Comparison of ENCODE assay signal across 17 mouse cellular contexts in genomic region chr11:24426995-24427883, GRCm38 (mm10).
A peak's percentile ranks its signal among the peaks of the same experiment; 100 is the strongest.
DNase-seq lines count a peak whose midpoint lies in the region; ATAC-seq lines count a peak whose summit lies in the region.
"Had no signal": no experiment of that assay in that cellular context is flagged by ENCODE, and none has a peak within 500 bp of the region (broad histone marks: within the 10 kb centered on the region; RNA-seq: fewer than 3 reads in every experiment).

No protein-coding gene starts in this region.

- H3K27ac ChIP-seq in kidney, embryonic 15.5 days, result no peak overlapping the region
- no peak overlapping the region for H3K27ac ChIP-seq in embryonic facial prominence, embryonic 10.5 days (replicated peaks)
- no peak overlapping the region for H3K27ac ChIP-seq in forebrain, embryonic 16.5 days (ENCODE audit: low read length)
- H3K27ac ChIP-seq: gastrocnemius, adult 2 months; heart, adult 2 months; hindbrain, embryonic 13.5 days; limb, embryonic 10.5 days; liver, embryonic 13.5 days had no signal

- ATAC-seq in kidney, embryonic 15.5 days (replicated peaks; ENCODE audit: low FRiP score), result peak; percentile 36; the same call in 1 of the 2 replicates
- ATAC-seq in forebrain, embryonic 16.5 days, result peak; percentile 84
- ATAC-seq: intestine, postnatal 0 days had no signal

- H3K4me2 ChIP-seq in kidney, embryonic 15.5 days, result no peak overlapping the region
- no peak overlapping the region for H3K4me2 ChIP-seq in forebrain, embryonic 16.5 days (ENCODE audit: low read length)
- H3K4me2 ChIP-seq: hindbrain, embryonic 13.5 days; liver, embryonic 13.5 days had no signal

- H3K36me3 ChIP-seq in kidney, embryonic 15.5 days, result no peaks in the 10 kb centered on the region
- no peaks in the 10 kb centered on the region for H3K36me3 ChIP-seq in embryonic facial prominence, embryonic 10.5 days (replicated peaks)
- no peaks in the 10 kb centered on the region for H3K36me3 ChIP-seq in forebrain, embryonic 16.5 days (ENCODE audit: control insufficient read depth, insufficient read depth)
- H3K36me3 ChIP-seq: hindbrain, embryonic 13.5 days; limb, embryonic 10.5 days; liver, embryonic 13.5 days had no signal

- no peaks in the 10 kb centered on the region; the same call in 1 of the 2 replicates for H3K4me1 ChIP-seq in kidney, embryonic 15.5 days
- H3K4me1 ChIP-seq in embryonic facial prominence, embryonic 10.5 days, result peaks cover 8% of the 10 kb centered on the region
- no peaks in the 10 kb centered on the region; the same call in 1 of the 2 replicates for H3K4me1 ChIP-seq in forebrain, embryonic 16.5 days (replicated peaks; ENCODE audit: control insufficient read depth, insufficient read depth, low read length)
- H3K4me1 ChIP-seq: hindbrain, embryonic 13.5 days; limb, embryonic 10.5 days; liver, embryonic 13.5 days had no signal

- H3K9me3 ChIP-seq in kidney, embryonic 15.5 days (replicated peaks), result no peaks in the 10 kb centered on the region
- no peaks in the 10 kb centered on the region for H3K9me3 ChIP-seq in embryonic facial prominence, embryonic 10.5 days
- H3K9me3 ChIP-seq in forebrain, embryonic 16.5 days (ENCODE audit: control insufficient read depth, low read length), result no peaks in the 10 kb centered on the region
- H3K9me3 ChIP-seq: hindbrain, embryonic 13.5 days; limb, embryonic 10.5 days; liver, embryonic 13.5 days had no signal

- 11% methylated on average over 5 of the region's 5 CpGs for WGBS in kidney, embryonic 15.5 days
- WGBS in embryonic facial prominence, embryonic 10.5 days, result 26% methylated on average over 5 of the region's 5 CpGs
- WGBS in forebrain, embryonic 16.5 days, result 4% methylated on average over 5 of the region's 5 CpGs

- no peak overlapping the region for H3K4me3 ChIP-seq in kidney, embryonic 15.5 days (replicated peaks)
- no peak overlapping the region for H3K4me3 ChIP-seq in embryonic facial prominence, embryonic 10.5 days
- no peak overlapping the region for H3K4me3 ChIP-seq in forebrain, embryonic 16.5 days (replicated peaks; ENCODE audit: low read length)
- H3K4me3 ChIP-seq: gastrocnemius, adult 2 months; heart, adult 2 months; hindbrain, embryonic 13.5 days; limb, embryonic 10.5 days; liver, embryonic 13.5 days had no signal

- no peak overlapping the region for H3K9ac ChIP-seq in kidney, embryonic 15.5 days
- H3K9ac ChIP-seq in forebrain, embryonic 16.5 days (replicated peaks; ENCODE audit: low read depth, low read length), result no peak overlapping the region
- H3K9ac ChIP-seq: hindbrain, embryonic 13.5 days; liver, embryonic 13.5 days had no signal

- no peaks in the 10 kb centered on the region for H3K27me3 ChIP-seq in kidney, embryonic 15.5 days
- H3K27me3 ChIP-seq in embryonic facial prominence, embryonic 10.5 days (replicated peaks; ENCODE audit: low read depth, poor library complexity, severe bottlenecking), result no peaks in the 10 kb centered on the region
- no peaks in the 10 kb centered on the region for H3K27me3 ChIP-seq in forebrain, embryonic 16.5 days (replicated peaks; ENCODE audit: control insufficient read depth, insufficient read depth, low read length)
- H3K27me3 ChIP-seq: hindbrain, embryonic 13.5 days; liver, embryonic 13.5 days had no signal

- no peak for DNase-seq in kidney, postnatal 14 days
- peak; percentile 4 for DNase-seq in R1 (ENCODE audit: low read depth, low spot score)
- peak; percentile 26 for DNase-seq in embryonic facial prominence, embryonic 10.5 days (ENCODE audit: low spot score)
- DNase-seq in cerebellum, postnatal 4 days (ENCODE audit: low spot score in 2 of 2), result no peak
- no peak for DNase-seq in right cerebral cortex, adult 18-20 months
- DNase-seq: cerebellum, adult 2 months; gastrocnemius, adult 2 months; heart, adult 2 months; liver, embryonic 13.5 days; lung, postnatal 14 days; spleen, adult 18-20 months; thymus, postnatal 25 days had no signal

Comparison
In these comparisons a context has a peak if more than half of its experiments do, and no peak if none do; other contexts are left out.
1. DNase-seq: peak in R1 (single experiment) and embryonic facial prominence, embryonic 10.5 days (single experiment); none in kidney, postnatal 14 days (single experiment), cerebellum, postnatal 4 days (0 of 2) and right cerebral cortex, adult 18-20 months (single experiment).